In genomic region chr15:31222216-31222615, GRCm38 (mm10) we compare ENCODE assay signal across 13 mouse cellular contexts.
"Had no signal": no experiment of that assay in that cellular context is flagged by ENCODE, and none has a peak within 500 bp of the region (broad histone marks: within the 10 kb centered on the region; RNA-seq: fewer than 3 reads in every experiment).

No protein-coding gene starts in this region.

- ATAC-seq: lung, postnatal 0 days; midbrain, embryonic 13.5 days had no signal

- H3K27ac ChIP-seq: limb, embryonic 13.5 days; liver, embryonic 15.5 days; midbrain, embryonic 13.5 days; neural tube, embryonic 12.5 days; stomach, embryonic 15.5 days had no signal

- H3K4me1 ChIP-seq: neural tube, embryonic 12.5 days had no signal

- H3K4me3 ChIP-seq: limb, embryonic 13.5 days; liver, embryonic 15.5 days; midbrain, embryonic 13.5 days; neural tube, embryonic 12.5 days; stomach, embryonic 15.5 days had no signal

- DNase-seq: kidney, adult 11 months; kidney, adult 9 months; kidney, postnatal 10 days; left cerebral cortex, postnatal 4 days; lung, adult 2 months; lung, postnatal 36 days; right cerebral cortex, postnatal 14 days had no signal
